ENCODE assay signal across 40 mouse cellular contexts in the genomic region with DNA sequence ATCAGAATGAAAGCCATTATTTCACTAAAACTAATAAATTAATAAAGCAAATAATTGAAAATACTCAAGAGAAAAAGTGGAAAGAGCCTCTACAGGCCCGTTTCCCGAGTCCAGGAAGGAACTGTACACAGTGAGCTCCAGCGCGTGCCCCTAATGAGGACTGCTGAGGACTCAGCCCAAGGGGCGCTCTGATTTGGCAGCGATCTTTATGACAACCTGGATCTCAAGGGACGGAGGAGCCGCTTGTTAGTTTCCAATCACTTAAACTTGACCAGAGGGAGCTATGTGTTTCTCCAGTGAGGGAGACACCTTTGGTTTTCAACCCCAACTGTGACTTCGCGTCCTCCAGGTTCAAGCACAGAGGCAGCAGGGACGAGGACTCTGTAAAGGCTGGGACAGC. TPM values are rescaled to one million over a fixed set of nuclear protein-coding genes. Genes with fewer than 3 reads are reported as not detected.
"Had no signal": no experiment of that assay in that cellular context is flagged by ENCODE, and none has a peak within 500 bp of the region (broad histone marks: within the 10 kb centered on the region; RNA-seq: fewer than 3 reads in every experiment).

A gene (plus strand): TSS at position 301 of the 400 bp plus-strand sequence.

- H3K36me3 ChIP-seq: embryonic facial prominence, embryonic 10.5 days; embryonic facial prominence, embryonic 12.5 days; embryonic facial prominence, embryonic 13.5 days; embryonic facial prominence, embryonic 15.5 days; forebrain, embryonic 10.5 days; forebrain, embryonic 12.5 days; forebrain, embryonic 15.5 days had no signal

- ATAC-seq: forebrain, embryonic 13.5 days; forebrain, embryonic 14.5 days; forebrain, embryonic 15.5 days; forebrain, embryonic 16.5 days; forebrain, postnatal 0 days had no signal

- H3K27ac ChIP-seq: embryonic facial prominence, embryonic 10.5 days; embryonic facial prominence, embryonic 12.5 days; embryonic facial prominence, embryonic 13.5 days; embryonic facial prominence, embryonic 15.5 days; forebrain, embryonic 10.5 days; forebrain, embryonic 12.5 days; forebrain, embryonic 13.5 days; forebrain, embryonic 15.5 days; gastrocnemius, adult 2 months; heart, adult 2 months had no signal

- DNase-seq: cerebellum, adult 2 months; cerebellum, adult 8-10 months; cerebellum, adult 9-10 months; cerebellum, adult 9-11 months; cerebellum, postnatal 10 days; cerebellum, postnatal 14 days; cerebellum, postnatal 25 days; cerebellum, postnatal 36 days; embryo, embryonic 11 days; forebrain, postnatal 0 days; gastrocnemius, adult 2 months; gastrocnemius, postnatal 10 days; gastrocnemius, postnatal 14 days; gastrocnemius, postnatal 25 days; gastrocnemius, postnatal 36 days; heart, adult 18-20 months; heart, adult 2 months had no signal

- H3K4me1 ChIP-seq: embryonic facial prominence, embryonic 10.5 days; embryonic facial prominence, embryonic 12.5 days; embryonic facial prominence, embryonic 13.5 days; embryonic facial prominence, embryonic 15.5 days; forebrain, embryonic 10.5 days; forebrain, embryonic 12.5 days; forebrain, embryonic 13.5 days; forebrain, embryonic 15.5 days had no signal

- H3K4me2 ChIP-seq: embryonic facial prominence, embryonic 12.5 days; embryonic facial prominence, embryonic 13.5 days; embryonic facial prominence, embryonic 15.5 days; forebrain, embryonic 12.5 days; forebrain, embryonic 13.5 days; forebrain, embryonic 15.5 days had no signal

- H3K4me3 ChIP-seq: embryonic facial prominence, embryonic 10.5 days; embryonic facial prominence, embryonic 12.5 days; embryonic facial prominence, embryonic 13.5 days; embryonic facial prominence, embryonic 15.5 days; erythroblast, embryonic 14.5 days; forebrain, embryonic 10.5 days; forebrain, embryonic 12.5 days; forebrain, embryonic 13.5 days; forebrain, embryonic 15.5 days; gastrocnemius, adult 2 months; heart, adult 2 months had no signal

- H3K9ac ChIP-seq: embryonic facial prominence, embryonic 12.5 days; embryonic facial prominence, embryonic 13.5 days; embryonic facial prominence, embryonic 15.5 days; forebrain, embryonic 12.5 days; forebrain, embryonic 13.5 days; forebrain, embryonic 15.5 days; forebrain, postnatal 0 days had no signal

- H3K9me3 ChIP-seq: embryonic facial prominence, embryonic 10.5 days; embryonic facial prominence, embryonic 12.5 days; embryonic facial prominence, embryonic 13.5 days; embryonic facial prominence, embryonic 15.5 days; forebrain, embryonic 10.5 days; forebrain, embryonic 12.5 days; forebrain, embryonic 13.5 days; forebrain, embryonic 15.5 days had no signal

- H3K27me3 ChIP-seq: embryonic facial prominence, embryonic 12.5 days; embryonic facial prominence, embryonic 13.5 days; embryonic facial prominence, embryonic 15.5 days; forebrain, embryonic 12.5 days; forebrain, embryonic 13.5 days; forebrain, embryonic 15.5 days had no signal

RNA-seq across cellular contexts. Expression of the gene that starts here (rescaled TPM):
- total RNA-seq: common myeloid progenitor, adult 5-6 weeks; forebrain, postnatal 0 days; gastrocnemius, adult 18-20 months; gastrocnemius, adult 2 months; gastrocnemius, adult 8-10 months; gastrocnemius, postnatal 10 days; gastrocnemius, postnatal 14 days; gastrocnemius, postnatal 25 days; gastrocnemius, postnatal 36 days; gastrocnemius, postnatal 4 days; granulocyte monocyte progenitor cell, adult 5-6 weeks; heart, adult 18-20 months; heart, adult 2 months; heart, adult 8-10 months had no signal
- polyA plus RNA-seq: cerebellum, adult 2 months; cortical plate, adult 2 months; embryonic facial prominence, embryonic 10.5 days; embryonic facial prominence, embryonic 11.5 days; embryonic facial prominence, embryonic 12.5 days; embryonic facial prominence, embryonic 13.5 days; embryonic facial prominence, embryonic 14.5 days; embryonic facial prominence, embryonic 15.5 days; forebrain, embryonic 10.5 days; forebrain, embryonic 11.5 days; forebrain, embryonic 12.5 days; forebrain, embryonic 13.5 days; forebrain, embryonic 14.5 days; forebrain, embryonic 15.5 days; forebrain, embryonic 16.5 days; forebrain, postnatal 0 days; frontal cortex, adult 2 months; gonadal fat pad, adult 2 months; heart, adult 2 months had no signal
